Mouse (Mus musculus) fibroblast of lung, adult 2 months (primary cell): ENCODE data around the gene Pate1.

Source experiments
- DNase-seq: peaks from one replicate; pipeline ENCODE4 v3.0.0-alpha.2; 2011; ENCODE audit warnings: low read depth

Pate1 gene

GRCm38 (mm10) chr9:35687013-35687412 is at the start of gene Pate1:
Pate1 (minus strand) TSS chr9:35687390.
- DNase-seq, result peak; percentile 51

- DNase-seq, result no peak
Measured at GRCm38 (mm10) chr9:35707265-35707664, 20.1 kb upstream of the Pate1 start.

- no peak for DNase-seq
Measured at GRCm38 (mm10) chr9:35691924-35692323, 4.7 kb upstream of the Pate1 start.

- no peak for DNase-seq
Measured at GRCm38 (mm10) chr9:35673557-35673956, 13.6 kb downstream of the Pate1 start.

GRCm38 (mm10) chr9:35648102-35648501 is 39.1 kb downstream of the Pate1 start, which contains the start of gene Pate3:
Pate3 (minus strand) TSS chr9:35648202.
- DNase-seq, result no peak
